Mouse (Mus musculus) heart, embryonic 13.5 days (tissue): ENCODE data around the gene Mapre1. TPM values are rescaled to one million over a fixed set of nuclear protein-coding genes. Genes with fewer than 3 reads are reported as not detected.

Experiments
- ATAC-seq: fragments of 200-750 bp; cut with Nextera tagmentation; 2 replicates; pipeline ENCODE4 v1.8.0; 2017; ENCODE audit warnings: moderate TSS enrichment; ENCODE audit not compliant: insufficient number of reproducible peaks, low FRiP score, low TSS enrichment; ENCODE audit errors: extremely low read depth
- H3K27ac ChIP-seq: fragments of 300-500 bp; sonication (generic); replicated peaks from 2 replicates; pipeline ENCODE4 v1.5.1; 2015; ENCODE audit warnings: moderate library complexity, mild to moderate bottlenecking, inconsistent platforms
- H3K27me3 ChIP-seq: fragments of 300-500 bp; sonication (generic); replicated peaks from 2 replicates; pipeline ENCODE4 v1.6.1; 2015; ENCODE audit warnings: mild to moderate bottlenecking, inconsistent platforms
- H3K36me3 ChIP-seq: fragments of 300-500 bp; sonication (generic); 2 replicates; pipeline ENCODE4 v1.6.1; 2015; ENCODE audit warnings: mild to moderate bottlenecking, inconsistent platforms
- H3K4me1 ChIP-seq: fragments of 300-500 bp; sonication (generic); 2 replicates; pipeline ENCODE4 v1.6.1; 2015; ENCODE audit warnings: inconsistent platforms
- H3K4me2 ChIP-seq: fragments of 300-500 bp; sonication (generic); 2 replicates; pipeline ENCODE4 v1.6.1; 2015; ENCODE audit warnings: inconsistent platforms, mild to moderate bottlenecking, moderate library complexity
- H3K4me3 ChIP-seq: fragments of 300-500 bp; sonication (generic); 2 replicates; pipeline ENCODE4 v1.5.1; 2015; ENCODE audit warnings: moderate library complexity, mild to moderate bottlenecking, inconsistent platforms
- H3K9ac ChIP-seq: fragments of 300-500 bp; sonication (generic); 2 replicates; pipeline ENCODE4 v1.6.1; 2015; ENCODE audit warnings: inconsistent platforms, mild to moderate bottlenecking, moderate library complexity
- H3K9me3 ChIP-seq: fragments of 300-500 bp; sonication (generic); 2 replicates; pipeline ENCODE4 v1.6.1; 2016; ENCODE audit warnings: inconsistent platforms
- WGBS: fragments of 180-500 bp; shearing (Covaris S2); methylation state at CpG from one replicate; pipeline ENCODE4 v1.1.7; 2015; ENCODE audit warnings: mixed read lengths; 5-methylcytosine and 5-hydroxymethylcytosine counted together
- polyA plus RNA-seq: library from polyadenylated mRNA; unstranded; fragments of >200 nt; fragmentation: Nextera tagmentation; extraction: Ambion mirVana; gene quantifications from 2 replicates; pipeline ENCODE4 v1.2.1, GENCODE M21; 2015

Gene Mapre1
- polyA plus RNA-seq, 1 experiment from 2014 or later: 232 TPM

GRCm38 (mm10) chr2:153724871-153725270 lies 16.2 kb upstream of the Mapre1 start:
- Histone ChIP-seq H3K4me2 (no peak overlapping the region), H3K9me3 (0 out of 2 replicates have a peak, but pooled peaks cover 3% of the 10 kb centered on the region), H3K27ac (no peak overlapping the region), H3K4me3 (no peak overlapping the region), H3K27me3 (no peaks in the 10 kb centered on the region), H3K4me1 (peaks cover 4% of the 10 kb centered on the region), H3K9ac (no peak overlapping the region), H3K36me3 (no peaks in the 10 kb centered on the region)
- no peak for ATAC-seq
- WGBS: 63% methylated on average over 2 of the region's 2 CpGs

DNA sequence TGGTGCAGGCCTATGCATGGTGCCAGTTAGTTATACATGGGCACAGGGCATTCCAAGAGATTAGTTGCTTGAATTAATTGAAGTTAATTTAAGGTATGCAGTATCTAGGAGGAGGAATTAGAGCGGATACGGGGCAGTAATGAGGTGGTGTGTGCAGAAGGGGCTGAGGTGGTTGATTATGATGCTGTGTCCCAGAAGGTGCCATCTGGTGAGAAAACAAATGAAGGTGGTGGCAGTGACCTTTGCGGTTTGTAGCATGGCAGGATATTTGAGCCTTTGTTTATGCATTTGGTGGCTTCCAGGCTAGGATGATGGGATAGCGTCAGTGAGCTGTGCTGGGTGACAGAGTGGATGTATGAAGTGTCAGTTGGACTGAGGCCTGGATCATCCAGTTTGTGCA lies 15.8 kb upstream of the Mapre1 start:
- no peak for ATAC-seq

GRCm38 (mm10) chr2:153734033-153734432 lies 7.0 kb upstream of the Mapre1 start:
- 69% methylated on average over 4 of the region's 4 CpGs for WGBS
- no peaks in the 10 kb centered on the region for H3K36me3 ChIP-seq
- H3K4me3 ChIP-seq: no peak overlapping the region
- H3K9me3 ChIP-seq: no peaks in the 10 kb centered on the region
- H3K27me3 ChIP-seq: no peaks in the 10 kb centered on the region
- H3K9ac ChIP-seq: no peak overlapping the region
- ATAC-seq: no peak
- no peak overlapping the region for H3K27ac ChIP-seq
- H3K4me1 ChIP-seq: no peaks in the 10 kb centered on the region
- H3K4me2 ChIP-seq: no peak overlapping the region

More for the DNA sequence above, 15.8 kb upstream of the Mapre1 start:
- peaks cover 4% of the 10 kb centered on the region for H3K4me1 ChIP-seq
- H3K27ac ChIP-seq: no peak overlapping the region
- 89% methylated on average over 4 of the region's 4 CpGs for WGBS
- H3K9ac ChIP-seq: no peak overlapping the region
- H3K36me3 ChIP-seq: no peaks in the 10 kb centered on the region
- 0 out of 2 replicates have a peak, but pooled peaks cover 3% of the 10 kb centered on the region for H3K9me3 ChIP-seq
- H3K27me3 ChIP-seq: no peaks in the 10 kb centered on the region
- no peak overlapping the region for H3K4me3 ChIP-seq
- no peak overlapping the region for H3K4me2 ChIP-seq

GRCm38 (mm10) chr2:153741437-153742065 lies 477 bp downstream of the Mapre1 start:
- under 1% methylated on average over 38 of the region's 56 CpGs for WGBS
- peaks cover 11% of the 10 kb centered on the region for H3K36me3 ChIP-seq
- no peaks in the 10 kb centered on the region for H3K9me3 ChIP-seq
- ATAC-seq: peak; percentile 84
- peaks cover 51% of the 10 kb centered on the region for H3K4me1 ChIP-seq
- H3K27me3 ChIP-seq: no peaks in the 10 kb centered on the region
- peak overlapping the region; percentile 86 for H3K4me3 ChIP-seq
- peak overlapping the region; percentile 97 for H3K9ac ChIP-seq
- H3K4me2 ChIP-seq: peak overlapping the region; percentile 83
- peak overlapping the region; percentile 95 for H3K27ac ChIP-seq

DNA sequence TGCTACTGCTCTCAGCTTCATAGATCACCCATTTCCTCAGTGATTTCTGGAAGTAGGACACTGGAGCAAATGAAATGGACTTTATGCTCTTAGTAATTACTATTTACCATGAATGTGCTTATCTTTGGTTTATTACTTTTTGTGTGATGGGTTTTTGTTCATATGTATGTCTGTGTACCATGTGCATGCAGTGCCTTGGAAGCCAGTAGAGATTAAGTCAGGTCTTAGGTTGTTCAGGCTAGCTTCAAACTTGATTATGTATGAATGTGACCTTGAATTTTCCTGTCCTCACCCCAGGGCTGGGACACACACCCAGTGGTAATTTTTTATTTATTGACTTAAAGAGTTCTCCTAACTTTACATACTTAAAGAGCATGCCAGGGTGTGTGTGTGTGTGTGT lies 6.9 kb downstream of the Mapre1 start:
- Histone ChIP-seq H3K27ac (no peak overlapping the region), H3K27me3 (no peaks in the 10 kb centered on the region), H3K9me3 (no peaks in the 10 kb centered on the region), H3K4me2 (no peak overlapping the region), H3K9ac (no peak overlapping the region), H3K4me1 (peaks cover 69% of the 10 kb centered on the region), H3K36me3 (peaks cover 47% of the 10 kb centered on the region), H3K4me3 (no peak overlapping the region)
- no peak for ATAC-seq

DNA sequence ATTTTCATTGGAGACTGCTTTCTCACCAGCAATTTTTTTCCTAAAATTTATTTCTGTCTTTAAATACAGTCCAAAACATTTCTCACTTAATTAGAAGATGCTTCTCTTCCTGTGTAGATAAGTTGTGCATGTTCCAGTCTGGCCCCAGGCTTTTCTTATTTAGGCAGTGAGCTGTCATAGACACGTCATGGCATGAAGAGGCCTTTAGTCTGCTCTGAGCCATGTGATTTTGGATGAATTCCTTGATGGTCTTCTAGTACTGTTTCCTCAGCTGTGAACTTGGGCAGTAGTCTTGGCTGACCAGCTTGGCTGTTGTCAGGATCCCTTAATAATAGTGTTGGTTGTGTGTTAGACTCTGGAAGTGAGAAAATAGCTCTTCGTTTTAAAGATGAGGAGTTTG lies 9.3 kb downstream of the Mapre1 start:
- 65% methylated on average over 2 of the region's 2 CpGs for WGBS
- Histone ChIP-seq H3K36me3 (peaks cover 55% of the 10 kb centered on the region), H3K4me2 (no peak overlapping the region), H3K27me3 (no peaks in the 10 kb centered on the region), H3K27ac (peak overlapping the region; percentile 51; the same call in 1 of the 2 replicates), H3K9me3 (no peaks in the 10 kb centered on the region), H3K4me3 (no peak overlapping the region), H3K4me1 (peaks cover 45% of the 10 kb centered on the region), H3K9ac (no peak overlapping the region)
- no peak for ATAC-seq

DNA sequence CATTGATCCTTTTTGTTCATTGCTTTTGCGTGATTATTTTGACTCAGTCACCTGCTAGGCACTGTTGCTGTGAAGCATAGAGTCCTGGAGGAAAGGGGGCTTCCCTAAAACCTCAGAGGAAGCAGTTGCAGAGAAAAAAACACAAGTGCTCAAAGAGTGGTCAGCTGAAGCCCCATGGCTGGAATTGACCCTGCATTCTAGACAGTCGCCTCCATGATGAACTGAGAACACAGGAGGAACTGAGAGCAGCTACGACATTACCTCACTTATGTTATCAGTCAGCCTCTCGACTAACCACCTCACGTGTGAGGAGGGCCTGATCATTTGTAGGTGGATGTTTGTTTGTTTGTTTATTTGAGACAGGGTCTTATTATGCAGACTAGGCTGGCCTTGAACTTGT lies 21.0 kb downstream of the Mapre1 start:
- H3K27ac ChIP-seq: peak overlapping the region; percentile 56
- no peak overlapping the region for H3K9ac ChIP-seq
- no peaks in the 10 kb centered on the region for H3K27me3 ChIP-seq
- H3K4me2 ChIP-seq: no peak overlapping the region
- peaks cover 28% of the 10 kb centered on the region for H3K4me1 ChIP-seq
- no peak overlapping the region for H3K4me3 ChIP-seq
- ATAC-seq: no peak
- no peaks in the 10 kb centered on the region for H3K9me3 ChIP-seq
- WGBS: 55% methylated on average over 5 of the region's 5 CpGs
- peaks cover 98% of the 10 kb centered on the region for H3K36me3 ChIP-seq

- no peaks in the 10 kb centered on the region for H3K4me1 ChIP-seq
- no peaks in the 10 kb centered on the region for H3K9me3 ChIP-seq
- H3K9ac ChIP-seq: no peak overlapping the region
- 62% methylated on average over 6 of the region's 6 CpGs for WGBS
- no peak overlapping the region for H3K4me3 ChIP-seq
- H3K4me2 ChIP-seq: no peak overlapping the region
- H3K27ac ChIP-seq: no peak overlapping the region
- ATAC-seq: no peak
- H3K36me3 ChIP-seq: peaks cover 93% of the 10 kb centered on the region
- no peaks in the 10 kb centered on the region for H3K27me3 ChIP-seq
Measured at GRCm38 (mm10) chr2:153767484-153767883, 26.4 kb downstream of the Mapre1 start.

DNA sequence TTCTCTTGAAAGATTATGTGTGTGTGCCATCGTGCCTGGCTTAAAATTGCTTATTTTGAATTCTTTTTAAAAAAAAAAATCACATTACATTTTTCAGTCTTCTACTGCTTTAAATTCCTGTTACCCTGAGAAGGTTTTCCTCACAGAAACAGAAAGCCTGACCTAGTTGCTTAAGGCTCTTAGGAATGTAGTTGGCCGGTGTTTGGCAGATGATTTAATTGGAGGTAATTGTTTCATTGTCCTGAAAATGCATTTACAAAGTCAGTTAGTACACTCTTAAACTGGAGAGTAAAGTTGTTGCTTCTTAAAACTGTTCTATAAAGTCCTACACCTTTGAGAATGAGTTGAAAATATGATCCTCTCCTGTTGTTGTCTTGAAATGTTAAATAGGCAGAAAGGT lies 27.8 kb downstream of the Mapre1 start:
- 86% methylated on average over 2 of the region's 2 CpGs for WGBS
- Histone ChIP-seq H3K4me3 (no peak overlapping the region), H3K27me3 (no peaks in the 10 kb centered on the region), H3K4me1 (no peaks in the 10 kb centered on the region), H3K4me2 (no peak overlapping the region), H3K27ac (no peak overlapping the region), H3K36me3 (peaks cover 93% of the 10 kb centered on the region), H3K9me3 (no peaks in the 10 kb centered on the region), H3K9ac (no peak overlapping the region)
- ATAC-seq: no peak

DNA sequence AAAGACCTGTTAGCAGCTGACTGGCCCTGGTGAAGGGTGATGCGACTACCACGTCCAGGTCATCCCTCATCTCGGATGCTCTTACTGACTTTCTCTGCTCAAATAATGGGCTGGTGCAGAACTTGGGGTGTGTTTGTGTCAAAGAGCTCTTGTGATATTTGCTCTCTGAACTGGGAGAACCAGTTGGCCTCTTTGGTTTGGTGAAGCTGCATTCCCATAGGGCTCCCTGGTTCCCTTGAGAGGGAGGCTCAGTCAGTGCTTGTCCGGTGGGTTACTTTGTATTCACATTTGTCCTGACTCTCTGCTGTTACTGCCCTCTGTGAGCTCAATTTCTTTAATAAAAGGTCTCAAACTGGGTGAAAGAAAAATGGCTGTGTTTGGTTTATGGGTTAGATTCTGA lies 31.9 kb downstream of the Mapre1 start:
- Histone ChIP-seq H3K36me3 (peaks cover 66% of the 10 kb centered on the region), H3K4me2 (no peak overlapping the region), H3K4me1 (no peaks in the 10 kb centered on the region), H3K9me3 (no peaks in the 10 kb centered on the region), H3K9ac (no peak overlapping the region), H3K4me3 (no peak overlapping the region), H3K27ac (no peak overlapping the region), H3K27me3 (no peaks in the 10 kb centered on the region)
- no peak for ATAC-seq
- 91% methylated on average over 4 of the region's 4 CpGs for WGBS

GRCm38 (mm10) chr2:153775472-153775871 lies 34.4 kb downstream of the Mapre1 start:
- Histone ChIP-seq H3K9me3 (no peaks in the 10 kb centered on the region), H3K4me2 (no peak overlapping the region), H3K4me1 (peaks cover 13% of the 10 kb centered on the region), H3K4me3 (no peak overlapping the region), H3K36me3 (peaks cover 42% of the 10 kb centered on the region), H3K27ac (no peak overlapping the region), H3K27me3 (no peaks in the 10 kb centered on the region), H3K9ac (no peak overlapping the region)
- ATAC-seq: no peak
- 90% methylated on average over 4 of the region's 4 CpGs for WGBS

DNA sequence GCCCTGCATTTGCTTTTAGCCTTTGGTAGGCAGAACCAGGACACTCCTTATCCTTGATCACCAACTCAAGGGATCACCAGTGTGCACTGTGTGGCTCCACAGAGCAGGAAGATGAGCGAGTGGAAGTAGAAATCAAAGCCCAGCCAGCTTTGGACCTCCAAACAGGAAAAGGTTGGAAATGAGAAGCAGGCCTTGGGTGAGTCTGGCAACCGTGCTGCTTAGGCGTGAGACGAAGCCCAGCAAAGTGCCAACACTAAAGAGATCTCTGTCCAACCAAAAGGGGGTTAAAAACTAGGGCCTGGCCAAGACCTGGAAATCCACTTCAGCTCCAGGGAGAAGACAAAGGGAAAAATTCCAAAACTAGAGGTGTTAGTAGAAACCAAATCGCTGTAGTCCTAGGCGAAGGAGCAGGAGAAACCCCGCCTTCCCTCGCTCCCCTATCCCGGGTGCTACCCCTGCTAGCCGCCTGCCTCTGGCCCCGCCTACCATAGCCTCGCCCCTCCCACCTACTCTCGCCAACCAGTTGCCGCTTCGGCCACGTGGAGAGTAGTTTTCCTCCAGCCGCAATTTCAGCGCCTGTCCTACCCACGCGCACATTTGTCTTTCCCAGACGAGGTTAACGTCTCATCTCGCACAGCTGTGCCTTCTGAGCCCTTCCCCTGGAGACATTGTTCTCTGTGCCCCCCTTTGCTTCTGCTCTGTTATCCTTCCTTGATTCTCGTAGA lies 37.7 kb downstream of the Mapre1 start:
- Histone ChIP-seq H3K9me3 (no peaks in the 10 kb centered on the region), H3K27ac (no peak overlapping the region), H3K36me3 (peaks cover 12% of the 10 kb centered on the region), H3K27me3 (no peaks in the 10 kb centered on the region), H3K4me1 (peaks cover 13% of the 10 kb centered on the region), H3K4me2 (peak overlapping the region; percentile 73), H3K4me3 (peak overlapping the region; percentile 49), H3K9ac (peak overlapping the region; percentile 74)
- ATAC-seq: peak; percentile 61
- 12% methylated on average over 24 of the region's 24 CpGs for WGBS
